Mouse (Mus musculus) heart, embryonic 11.5 days (tissue): ENCODE measurements around the gene Repin1. TPM values are rescaled to one million over a fixed set of nuclear protein-coding genes. Genes with fewer than 3 reads are reported as not detected.

ENCODE experiments used
- ATAC-seq: fragments of 200-750 bp; cut with Nextera tagmentation; replicated peaks from 2 replicates; pipeline ENCODE4 v1.8.0; 2017; ENCODE audit warnings: moderate library complexity; ENCODE audit not compliant: insufficient number of reproducible peaks, low FRiP score, low TSS enrichment
- H3K27ac ChIP-seq: fragments of 300-500 bp; sonication (generic); 2 replicates; pipeline ENCODE4 v1.5.1; 2014; ENCODE audit warnings: mild to moderate bottlenecking, low read depth, low read length
- H3K27me3 ChIP-seq: fragments of 300-500 bp; sonication (generic); 2 replicates; pipeline ENCODE4 v1.6.1; 2014; ENCODE audit warnings: mild to moderate bottlenecking, low read length, mixed read lengths; ENCODE audit not compliant: control insufficient read depth, insufficient read depth
- H3K36me3 ChIP-seq: fragments of 300-500 bp; sonication (generic); 2 replicates; pipeline ENCODE4 v1.6.1; 2014; ENCODE audit warnings: mild to moderate bottlenecking, low read length, moderate library complexity, mixed read lengths; ENCODE audit not compliant: control insufficient read depth, insufficient read depth
- H3K4me1 ChIP-seq: fragments of 300-500 bp; sonication (generic); 2 replicates; pipeline ENCODE4 v1.6.1; 2014; ENCODE audit warnings: low read length; ENCODE audit not compliant: control insufficient read depth, insufficient read depth
- H3K4me2 ChIP-seq: fragments of 300-500 bp; sonication (generic); 2 replicates; pipeline ENCODE4 v1.6.1; 2014; ENCODE audit warnings: mild to moderate bottlenecking, moderate library complexity
- H3K4me3 ChIP-seq: fragments of 300-500 bp; sonication (generic); 2 replicates; pipeline ENCODE4 v1.5.1; 2014; ENCODE audit warnings: low read depth, low read length
- H3K9ac ChIP-seq: fragments of 300-500 bp; sonication (generic); 2 replicates; pipeline ENCODE4 v1.6.1; 2014; ENCODE audit warnings: mild to moderate bottlenecking, low read depth, low read length, moderate library complexity
- H3K9me3 ChIP-seq: fragments of 300-500 bp; sonication (generic); replicated peaks from 2 replicates; pipeline ENCODE4 v1.6.1; 2016; ENCODE audit warnings: low read length; ENCODE audit not compliant: control insufficient read depth
- WGBS: fragments of 180-500 bp; shearing (Covaris S2); extraction: QIAGEN DNeasy Blood & Tissue Kit; methylation state at CpG from one replicate; pipeline ENCODE4 v1.1.7; 2014; ENCODE audit not compliant: insufficient replicate concordance; 5-methylcytosine and 5-hydroxymethylcytosine counted together
- polyA plus RNA-seq: library from polyadenylated mRNA; unstranded; fragments of >200 nt; fragmentation: Nextera tagmentation; extraction: Ambion mirVana; gene quantifications from 2 replicates; pipeline ENCODE4 v1.2.1, GENCODE M21; 2014

Gene Repin1
- polyA plus RNA-seq, 1 experiment from 2014 or later: 22.0 TPM

DNA sequence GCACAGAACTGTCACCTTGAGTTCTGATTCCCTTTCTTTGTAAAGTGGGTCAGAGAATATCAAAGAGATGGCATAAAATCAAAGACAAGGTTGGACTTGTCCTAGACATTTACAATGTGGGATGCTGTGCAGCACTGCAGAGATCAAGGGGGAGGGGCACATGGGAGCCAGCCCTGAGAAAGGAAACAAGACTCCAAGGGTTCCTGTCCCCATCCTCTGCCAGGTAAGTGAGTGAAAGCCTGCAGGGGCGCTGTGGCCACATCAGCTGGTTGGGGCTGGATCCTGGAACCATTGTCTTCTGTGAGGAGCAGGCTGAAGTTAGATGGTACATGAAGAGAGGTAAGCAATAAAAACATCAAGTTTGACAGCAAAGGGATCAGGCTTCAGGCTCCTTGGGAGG, 29.8 kb downstream of the Repin1 start:
- no peak for ATAC-seq
- Histone ChIP-seq H3K36me3 (peaks cover 16% of the 10 kb centered on the region), H3K4me2 (no peak overlapping the region), H3K27ac (no peak overlapping the region), H3K4me1 (peaks cover 11% of the 10 kb centered on the region), H3K4me3 (no peak overlapping the region), H3K27me3 (peaks cover 25% of the 10 kb centered on the region), H3K9me3 (no peaks in the 10 kb centered on the region), H3K9ac (no peak overlapping the region)
- 17% methylated on average over 1 of the region's 1 CpGs for WGBS

- H3K4me2 ChIP-seq: peak within 1 kb of the TSS; percentile 79
- no peaks in the 10 kb centered on the region for H3K36me3 ChIP-seq
- no peak for ATAC-seq
Observed at GRCm38 (mm10) chr6:48626464-48626863, 32.8 kb downstream of the Repin1 start, which contains the start of gene AI854703. TSS of gene AI854703 (plus strand) at chr6:48626764.

GRCm38 (mm10) chr6:48626984-48627383, 33.3 kb downstream of the Repin1 start:
- Histone ChIP-seq H3K27me3 (peaks cover 32% of the 10 kb centered on the region), H3K36me3 (no peaks in the 10 kb centered on the region), H3K9me3 (no peaks in the 10 kb centered on the region), H3K27ac (no peak overlapping the region), H3K4me2 (peak overlapping the region; percentile 79), H3K4me1 (peaks cover 21% of the 10 kb centered on the region), H3K9ac (peak overlapping the region; percentile 69), H3K4me3 (peak overlapping the region; percentile 48)
- ATAC-seq: no peak
- WGBS: under 1% methylated on average over 32 of the region's 32 CpGs

More at GRCm38 (mm10) chr6:48626464-48626863, 32.8 kb downstream of the Repin1 start, which contains the start of gene AI854703:
- peaks cover 32% of the 10 kb centered on the region for H3K27me3 ChIP-seq
- H3K4me1 ChIP-seq: peaks cover 21% of the 10 kb centered on the region
- peak within 1 kb of the TSS; percentile 69 for H3K9ac ChIP-seq
- no peaks in the 10 kb centered on the region for H3K9me3 ChIP-seq
- H3K27ac ChIP-seq: no peak within 1 kb of the TSS
- WGBS: 41% methylated on average over 8 of the region's 8 CpGs
- peak within 1 kb of the TSS; percentile 48 for H3K4me3 ChIP-seq

DNA sequence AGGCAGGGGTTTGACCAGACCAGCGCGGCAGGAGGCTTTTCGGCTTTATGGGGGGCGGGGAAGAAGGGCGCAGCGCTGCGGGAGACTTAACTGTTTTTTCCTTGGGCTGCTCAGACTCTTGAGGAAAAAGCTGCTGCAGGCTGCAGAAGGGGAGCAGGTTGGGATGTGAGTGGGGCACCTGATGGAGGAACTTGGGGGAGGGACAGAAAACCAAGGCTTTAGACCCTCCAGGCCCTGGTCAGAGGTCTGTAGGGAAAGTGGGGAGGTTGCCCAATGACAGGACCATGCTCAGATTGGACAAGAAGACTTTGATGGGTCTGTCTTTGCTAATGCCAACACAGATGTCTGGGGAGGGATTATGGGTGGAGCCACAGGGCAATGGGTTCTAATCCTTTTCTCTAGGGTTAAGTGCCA, 33.8 kb downstream of the Repin1 start:
- Histone ChIP-seq H3K27ac (no peak overlapping the region), H3K36me3 (no peaks in the 10 kb centered on the region), H3K4me3 (peak overlapping the region; percentile 48), H3K9me3 (no peaks in the 10 kb centered on the region), H3K4me2 (peak overlapping the region; percentile 79), H3K9ac (peak overlapping the region; percentile 69; the same call in 1 of the 2 replicates), H3K4me1 (peaks cover 21% of the 10 kb centered on the region), H3K27me3 (peaks cover 32% of the 10 kb centered on the region)
- ATAC-seq: no peak
- WGBS: 5% methylated on average over 7 of the region's 7 CpGs

DNA sequence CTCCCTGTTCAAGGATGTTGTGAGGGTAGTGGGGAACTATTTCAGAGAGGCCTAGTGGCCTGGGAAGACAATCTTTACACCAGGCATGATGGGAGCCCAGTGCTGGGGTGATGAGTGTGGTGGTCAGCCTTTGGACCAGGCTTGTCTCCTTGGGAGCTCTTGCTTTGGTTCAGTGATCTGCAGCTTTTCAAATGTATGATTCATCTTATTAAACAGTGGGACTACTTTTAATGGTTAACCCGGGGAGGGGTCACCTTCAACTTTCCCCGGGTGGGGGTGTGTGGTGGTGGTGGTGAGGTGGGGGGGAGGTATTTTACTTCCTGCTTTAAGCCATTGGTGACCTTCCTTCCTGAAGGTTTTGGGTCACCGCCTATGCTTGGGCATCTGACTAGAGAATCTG, 34.7 kb downstream of the Repin1 start:
- no peak for ATAC-seq
- H3K36me3 ChIP-seq: no peaks in the 10 kb centered on the region
- H3K4me2 ChIP-seq: no peak overlapping the region
- no peaks in the 10 kb centered on the region for H3K9me3 ChIP-seq
- H3K4me1 ChIP-seq: peaks cover 21% of the 10 kb centered on the region
- H3K27me3 ChIP-seq: peaks cover 32% of the 10 kb centered on the region
- 56% methylated on average over 3 of the region's 3 CpGs for WGBS
- no peak overlapping the region for H3K27ac ChIP-seq
- no peak overlapping the region for H3K4me3 ChIP-seq
- H3K9ac ChIP-seq: no peak overlapping the region

DNA sequence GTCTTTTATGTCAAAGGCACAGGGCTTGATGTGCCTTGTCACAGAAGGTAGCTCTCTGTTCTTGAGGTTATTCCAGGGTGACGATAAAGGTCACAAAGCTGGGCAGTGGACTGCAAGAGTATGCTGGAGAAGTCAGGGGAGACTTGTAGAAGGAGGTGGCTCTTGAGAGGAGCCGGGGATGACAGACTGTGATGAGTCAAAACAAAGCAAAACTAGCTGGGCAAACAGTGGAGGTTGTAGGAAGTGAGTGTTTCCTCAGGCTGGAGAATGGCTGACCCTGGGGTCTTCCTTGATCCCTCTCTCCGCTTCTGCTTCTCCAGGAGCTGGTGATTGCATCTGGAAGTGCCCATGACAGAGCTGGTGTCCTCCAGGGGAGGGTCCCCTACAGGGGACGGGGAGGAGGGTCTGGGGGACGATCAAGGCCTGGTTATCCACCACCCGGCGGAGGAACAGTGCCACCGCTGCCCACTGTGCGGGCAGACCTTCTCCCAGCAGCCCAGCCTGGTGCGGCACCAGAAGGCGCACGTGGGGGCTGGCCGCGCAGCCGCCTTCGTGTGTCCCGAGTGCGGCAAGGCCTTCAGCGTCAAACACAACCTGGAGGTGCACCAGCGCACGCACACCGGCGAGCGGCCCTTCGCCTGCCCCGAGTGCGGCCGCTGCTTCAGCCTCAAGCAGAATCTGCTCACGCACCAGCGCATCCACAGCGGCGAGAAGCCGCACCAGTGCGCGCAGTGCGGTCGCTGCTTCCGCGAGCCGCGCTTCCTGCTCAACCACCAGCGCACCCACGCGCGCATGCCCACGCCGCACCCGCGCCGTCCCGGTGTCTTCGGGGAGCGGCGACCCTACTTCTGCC, 35.4 kb downstream of the Repin1 start:
- H3K27ac ChIP-seq: no peak overlapping the region
- ATAC-seq: 0 out of 2 replicates have a peak, but pooled peaks have one; percentile 16
- H3K4me1 ChIP-seq: peaks cover 21% of the 10 kb centered on the region
- H3K4me2 ChIP-seq: peak overlapping the region; percentile 89
- peak overlapping the region; percentile 65 for H3K9ac ChIP-seq
- no peaks in the 10 kb centered on the region for H3K9me3 ChIP-seq
- no peaks in the 10 kb centered on the region for H3K36me3 ChIP-seq
- peaks cover 32% of the 10 kb centered on the region for H3K27me3 ChIP-seq
- WGBS: 5% methylated on average over 54 of the region's 54 CpGs
- peak overlapping the region; percentile 37 for H3K4me3 ChIP-seq

DNA sequence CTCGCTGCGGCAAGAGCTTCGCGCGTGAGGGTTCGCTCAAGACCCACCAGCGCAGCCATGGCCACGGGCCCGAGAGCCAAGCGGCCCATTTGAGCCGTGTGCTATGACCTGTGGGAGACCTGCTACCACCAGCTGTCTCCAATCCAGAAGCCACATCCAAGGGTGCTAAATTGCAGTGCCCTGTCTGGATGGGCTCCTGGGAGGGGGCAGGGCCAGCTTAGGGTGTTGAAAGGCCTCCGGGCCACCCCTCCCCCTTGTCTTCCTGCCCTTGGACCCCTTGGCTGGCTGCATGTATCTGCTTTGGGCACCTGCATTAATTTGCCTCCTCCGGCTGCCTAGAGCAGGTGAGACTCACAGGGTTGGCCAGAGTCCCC, 36.0 kb downstream of the Repin1 start:
- H3K27ac ChIP-seq: no peak overlapping the region
- peaks cover 32% of the 10 kb centered on the region for H3K27me3 ChIP-seq
- WGBS: 14% methylated on average over 13 of the region's 13 CpGs
- H3K4me2 ChIP-seq: peak overlapping the region; percentile 89
- no peaks in the 10 kb centered on the region for H3K9me3 ChIP-seq
- no peaks in the 10 kb centered on the region for H3K36me3 ChIP-seq
- peak overlapping the region; percentile 65 for H3K9ac ChIP-seq
- H3K4me1 ChIP-seq: peaks cover 21% of the 10 kb centered on the region
- 0 out of 2 replicates have a peak, but pooled peaks have one; percentile 33 for ATAC-seq
- H3K4me3 ChIP-seq: peak overlapping the region; percentile 37

- 78% methylated on average over 8 of the region's 8 CpGs for WGBS
Observed at GRCm38 (mm10) chr6:48630831-48631230, 37.1 kb downstream of the Repin1 start.

More at GRCm38 (mm10) chr6:48630831-48631230, 37.1 kb downstream of the Repin1 start:
- no peaks in the 10 kb centered on the region for H3K9me3 ChIP-seq
- H3K4me2 ChIP-seq: no peak overlapping the region
- H3K4me3 ChIP-seq: no peak overlapping the region
- peaks cover 27% of the 10 kb centered on the region for H3K27me3 ChIP-seq
- H3K36me3 ChIP-seq: no peaks in the 10 kb centered on the region
- ATAC-seq: no peak
- H3K4me1 ChIP-seq: peaks cover 21% of the 10 kb centered on the region
- H3K27ac ChIP-seq: no peak overlapping the region
- H3K9ac ChIP-seq: no peak overlapping the region
